Mouse (Mus musculus) C2C12 (cell line): Measurements from ENCODE around the gene Foxl1.

Experiments used
- CTCF ChIP-seq: IDR thresholded peaks from one replicate; pipeline ENCODE4 v1.5.1; 2011; ENCODE audit not compliant: control insufficient read depth, insufficient read depth, insufficient read length
- MAX ChIP-seq: IDR thresholded peaks from one replicate; pipeline ENCODE4 v1.6.1; 2011; ENCODE audit warnings: mild to moderate bottlenecking, control low read depth
- MYOG ChIP-seq: IDR thresholded peaks from one replicate; pipeline ENCODE4 v1.6.1; 2011; ENCODE audit not compliant: control insufficient read depth, insufficient read length; ENCODE audit errors: extremely low read depth
- USF1 ChIP-seq: IDR thresholded peaks from one replicate; pipeline ENCODE4 v1.6.1; 2011; ENCODE audit warnings: low read depth, mild to moderate bottlenecking, control low read depth, moderate library complexity

DNA sequence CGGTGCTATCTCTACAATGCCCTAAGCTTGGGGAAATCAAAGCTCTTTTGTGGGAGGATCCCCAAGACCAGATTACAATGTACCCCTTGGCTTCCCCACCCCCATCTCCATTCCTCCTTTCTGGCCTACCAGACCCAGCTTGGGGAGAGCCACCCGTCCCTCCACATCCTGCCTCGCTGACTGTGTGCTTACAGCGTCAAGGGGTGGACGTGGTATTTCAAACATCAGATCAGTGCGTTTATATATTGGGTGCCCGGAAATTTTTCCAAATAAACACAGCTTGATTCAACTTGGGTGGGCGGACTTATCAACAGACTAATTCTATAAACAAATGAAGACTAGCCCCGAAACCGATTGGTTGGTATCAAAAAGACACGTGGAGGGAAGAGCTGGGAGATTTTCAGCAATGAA, 444 bp upstream of the Foxl1 start:
- no peak for TF ChIP-seq CTCF
- TF ChIP-seq USF1 = no peak
- TF ChIP-seq MAX = no peak
- no peak for TF ChIP-seq MYOG
